Mouse (Mus musculus) R1 (cell line): ENCODE results near the gene Gm20547.
"Not testable (repeated sequence)": the region's sequence is repeated elsewhere in the genome, so short reads cannot be mapped to it uniquely, and the experiment has no call there.

ENCODE experiments used
- DNase-seq: peaks from one replicate; pipeline ENCODE4 v3.0.0-alpha.2; 2018; ENCODE audit warnings: low read depth, low spot score

Gm20547 gene

GRCm38 (mm10) chr17:34853511-34853910 lies 28.3 kb downstream of the Gm20547 start:
- no peak for DNase-seq

GRCm38 (mm10) chr17:34850517-34851125 lies 31.2 kb downstream of the Gm20547 start:
- no peak for DNase-seq

GRCm38 (mm10) chr17:34849722-34850516 lies 31.9 kb downstream of the Gm20547 start, which contains the start of the genes Skiv2l and Nelfe:
Gene Skiv2l, minus strand, starts transcription at chr17:34850210.
Gene Nelfe, plus strand, starts transcription at chr17:34850391.
- DNase-seq, result peak; percentile 96

DNA sequence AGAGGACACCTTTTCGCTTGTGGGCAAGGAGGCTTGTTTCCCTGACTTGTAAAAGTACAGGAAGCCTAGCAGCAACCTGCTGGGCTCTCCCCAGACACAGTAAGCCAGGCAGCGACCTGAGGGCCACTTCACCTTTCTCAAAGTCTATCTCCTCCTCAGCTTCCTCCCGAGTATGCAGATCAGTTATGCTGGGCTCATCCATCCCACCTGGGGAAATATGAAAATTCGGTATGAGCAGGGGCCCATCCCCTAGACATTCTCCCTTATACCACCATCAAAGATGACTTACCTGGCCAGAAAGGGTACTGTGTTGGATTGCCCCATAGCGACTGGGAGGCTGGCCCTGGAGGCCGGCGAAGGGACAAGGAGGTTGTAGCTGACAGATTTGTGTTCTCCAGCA lies 34.2 kb downstream of the Gm20547 start:
- DNase-seq, result no peak

- DNase-seq, result no peak
Measured at GRCm38 (mm10) chr17:34847192-34847591, 34.6 kb downstream of the Gm20547 start.

GRCm38 (mm10) chr17:34844884-34845283 lies 37.0 kb downstream of the Gm20547 start:
- DNase-seq, result no peak

GRCm38 (mm10) chr17:34840736-34841307 lies 41.0 kb downstream of the Gm20547 start:
- DNase-seq, result no peak

GRCm38 (mm10) chr17:34838785-34839184 lies 43.1 kb downstream of the Gm20547 start:
- no peak for DNase-seq

- DNase-seq, result no peak
Measured at GRCm38 (mm10) chr17:34837464-34838324, 44.1 kb downstream of the Gm20547 start.

DNA sequence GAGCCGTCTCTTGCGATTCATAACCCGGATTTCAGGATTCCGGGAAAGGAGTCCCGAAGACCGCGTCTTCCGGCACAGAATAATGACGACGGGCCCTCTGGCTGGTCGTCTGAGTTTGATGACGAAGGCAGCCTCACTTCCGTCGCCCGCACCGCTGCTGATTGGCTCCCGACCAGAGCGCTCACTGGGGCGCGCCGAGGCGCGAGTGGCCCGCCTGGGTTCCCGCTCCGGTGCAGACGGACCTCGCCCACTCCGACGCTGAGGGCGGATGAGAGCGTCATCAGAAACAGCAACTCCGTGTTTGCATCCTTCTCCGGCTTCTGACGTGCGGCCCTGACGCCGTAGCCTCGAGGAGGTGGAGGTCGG lies 45.0 kb downstream of the Gm20547 start, which contains the start of the genes Stk19 and Dxo:
Gene Stk19 (minus strand): TSS at position 90 of the 366 bp plus-strand sequence.
Gene Dxo (plus strand): TSS at position 164 of the 366 bp plus-strand sequence.
- peak; percentile 98 for DNase-seq

DNA sequence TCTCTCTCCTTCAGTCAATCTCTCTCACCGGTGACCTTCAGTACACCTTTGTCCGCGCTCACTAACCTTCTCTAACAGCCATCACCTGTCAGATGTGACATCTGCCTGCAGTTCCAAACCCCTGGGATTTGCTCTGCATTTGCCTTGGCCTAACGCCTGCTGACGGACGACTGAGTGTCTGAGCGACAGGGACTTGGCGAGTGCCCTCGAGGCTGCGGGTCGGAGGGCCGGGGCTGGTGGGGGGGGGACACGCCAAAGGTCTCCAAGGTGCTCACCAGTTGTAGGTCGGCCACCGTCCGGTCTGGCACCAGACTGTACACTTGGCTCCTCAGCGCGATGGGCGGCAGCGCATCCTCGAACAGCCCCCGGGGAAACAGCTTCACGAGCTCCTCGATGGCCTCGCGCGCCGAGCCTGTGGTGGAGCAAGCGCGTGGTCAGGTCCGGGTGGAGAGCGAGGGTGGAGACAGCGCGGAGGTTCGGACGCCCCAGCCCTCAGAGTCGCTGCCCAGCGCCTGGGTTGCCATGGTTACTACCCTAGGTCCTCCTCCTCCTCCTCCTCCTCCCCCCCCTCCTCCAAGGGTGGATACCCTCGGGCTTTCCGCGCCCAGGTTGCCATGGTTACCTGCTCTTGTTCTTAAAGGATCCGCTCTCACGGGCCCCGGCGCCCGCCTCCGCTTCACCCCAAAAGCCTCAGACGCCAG lies 45.5 kb downstream of the Gm20547 start:
- DNase-seq, result no peak

- DNase-seq, result not testable (repeated sequence)
Measured at GRCm38 (mm10) chr17:34830776-34831175, 51.1 kb downstream of the Gm20547 start.

DNA sequence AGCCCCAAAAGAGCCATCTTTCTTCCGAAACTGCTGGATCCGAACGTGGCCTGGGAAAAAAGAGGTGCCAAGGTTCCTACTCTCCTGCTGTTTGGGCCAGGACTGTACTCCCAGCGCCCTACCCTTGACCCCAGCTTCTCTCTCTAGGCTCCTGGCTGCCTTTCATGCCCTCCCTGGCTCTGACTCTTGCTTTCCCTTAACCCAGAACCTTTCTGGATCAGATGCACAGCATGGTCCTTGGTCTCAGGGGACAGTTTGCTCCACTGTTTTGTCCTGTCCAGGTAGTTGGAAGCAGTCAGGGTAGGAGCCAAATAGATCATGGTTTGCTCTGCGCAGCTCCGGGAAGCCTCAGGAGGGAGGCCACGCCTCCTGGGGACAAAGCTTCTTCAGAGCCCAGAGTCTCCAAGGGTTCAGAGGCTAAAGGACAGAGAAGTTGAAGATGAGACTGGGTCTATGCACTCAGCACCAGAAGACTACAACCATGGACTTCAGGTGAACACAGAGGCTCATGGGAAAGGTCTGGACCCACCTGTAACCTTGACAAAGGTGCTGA lies 66.9 kb downstream of the Gm20547 start:
- no peak for DNase-seq

- DNase-seq, result peak; percentile 63
Measured at GRCm38 (mm10) chr17:34813747-34814146, 68.1 kb downstream of the Gm20547 start.

DNA sequence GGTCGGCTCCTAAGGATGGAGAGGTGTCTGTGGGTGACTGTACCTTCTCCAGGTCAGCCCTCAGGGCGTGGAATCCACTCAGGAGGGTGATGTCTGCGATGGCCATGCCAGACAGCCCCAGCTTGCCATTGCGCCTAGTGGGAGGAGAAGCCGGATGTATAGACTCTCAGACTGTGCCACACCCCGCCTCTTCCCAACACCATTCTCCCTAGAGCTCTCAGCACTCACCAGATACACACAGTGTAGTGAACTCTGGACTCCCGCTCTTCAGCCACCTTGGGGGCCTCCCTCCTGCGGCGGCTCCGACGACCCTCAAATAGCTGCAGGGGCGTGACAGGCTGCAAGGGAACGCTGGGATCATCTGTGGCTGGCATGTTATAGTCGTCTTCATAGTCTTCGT lies 70.6 kb downstream of the Gm20547 start:
- DNase-seq, result no peak

- not testable (repeated sequence) for DNase-seq
Measured at GRCm38 (mm10) chr17:34810811-34811210, 71.0 kb downstream of the Gm20547 start.

DNA sequence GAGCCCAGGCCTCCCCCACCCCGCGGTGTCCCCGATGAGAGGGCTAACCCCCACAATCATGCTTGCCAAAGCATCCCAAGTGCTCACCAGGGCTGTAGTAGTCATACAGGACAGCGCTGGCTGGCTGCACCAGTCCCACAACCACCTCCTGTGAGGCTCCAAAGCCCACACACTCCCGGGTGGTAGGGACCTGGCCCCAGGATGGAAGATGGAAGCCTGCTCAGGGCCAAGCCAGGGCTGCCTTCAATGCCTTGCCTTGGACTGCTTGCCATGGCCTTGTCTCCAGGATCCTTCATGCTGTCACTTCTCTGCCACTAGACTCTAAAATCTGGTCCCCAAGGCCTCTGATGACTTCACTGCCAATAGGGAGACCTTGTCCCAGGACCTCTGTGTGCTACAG lies 71.4 kb downstream of the Gm20547 start:
- DNase-seq, result not testable (repeated sequence)

DNA sequence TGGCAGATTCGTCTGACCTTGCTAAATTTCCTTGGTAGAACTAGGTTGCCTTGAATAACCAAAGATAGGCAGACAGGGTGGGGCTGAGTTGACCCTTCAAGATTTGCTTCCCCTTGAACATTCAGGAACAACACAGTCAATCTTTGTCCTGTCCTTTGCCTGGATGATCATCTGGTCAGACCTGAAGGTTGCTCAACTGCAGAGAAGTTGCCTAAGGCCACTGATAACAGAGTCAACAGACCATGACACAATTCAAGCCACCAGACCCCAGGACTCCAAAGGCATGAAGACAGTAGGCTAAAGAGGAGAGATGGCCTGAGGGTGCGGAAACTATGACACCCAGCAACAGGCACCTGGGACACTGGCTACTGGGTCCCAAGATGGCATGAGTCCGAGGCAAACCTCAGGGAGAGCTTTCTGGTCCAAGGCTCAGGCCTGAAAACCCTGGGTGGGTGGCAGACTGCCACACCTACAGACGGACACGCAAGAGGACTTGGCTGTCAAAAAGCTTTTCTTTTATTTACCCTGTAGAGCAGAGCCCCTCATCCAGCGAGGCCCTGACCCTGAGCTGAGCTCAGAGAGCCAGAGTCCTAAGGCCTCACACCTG lies 73.1 kb downstream of the Gm20547 start:
- DNase-seq, result no peak

DNA sequence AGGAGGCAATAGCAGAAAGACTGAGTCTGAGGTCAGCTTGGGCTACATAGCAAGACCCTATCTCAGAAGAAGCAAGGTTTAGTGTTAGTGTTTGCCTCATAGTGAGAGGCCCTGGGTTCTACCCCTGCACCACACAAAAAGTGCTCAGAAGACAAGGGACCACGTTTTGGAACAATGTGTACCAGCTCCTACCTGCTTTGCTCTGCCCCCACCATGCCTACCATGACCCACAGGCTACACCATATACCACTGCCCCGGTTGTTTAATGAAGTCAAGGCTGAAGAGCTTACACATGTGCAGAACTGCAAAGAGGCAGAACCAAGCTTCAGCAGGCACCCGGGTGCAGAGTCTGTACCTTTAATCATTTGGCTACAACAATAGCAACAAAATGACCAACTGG lies 74.7 kb downstream of the Gm20547 start:
- DNase-seq, result no peak
